Mouse (Mus musculus) kidney, adult 18-20 months (tissue): Measurements from ENCODE around the gene Mapk11.

Experiments used
- DNase-seq: peaks from one replicate; pipeline ENCODE4 v3.0.0; 2021

The Mapk11 gene

GRCm38 (mm10) chr15:89102646-89103045 is 46.8 kb downstream of the Mapk11 start:
- DNase-seq: no peak

- DNase-seq: no peak
Observed at GRCm38 (mm10) chr15:89100823-89101222, 48.6 kb downstream of the Mapk11 start.

GRCm38 (mm10) chr15:89098616-89099015 is 50.8 kb downstream of the Mapk11 start:
- DNase-seq: no peak

GRCm38 (mm10) chr15:89097450-89097849 is 52.0 kb downstream of the Mapk11 start:
- no peak for DNase-seq
